Mouse (Mus musculus) forebrain, embryonic 11.5 days (tissue): Measurements from ENCODE around the gene Sympk. TPM values are rescaled to one million over a fixed set of nuclear protein-coding genes. Genes with fewer than 3 reads are reported as not detected.

Experiments
- ATAC-seq: fragments of 200-750 bp; cut with Nextera tagmentation; replicated peaks from 2 replicates; pipeline ENCODE4 v1.8.0; 2017; ENCODE audit warnings: moderate TSS enrichment; ENCODE audit not compliant: low FRiP score
- DNase-seq: peaks from one replicate; pipeline ENCODE4 v3.0.0-alpha.2; 2017; ENCODE audit warnings: low spot score
- H3K27ac ChIP-seq: fragments of 300-500 bp; sonication (generic); 2 replicates; pipeline ENCODE4 v1.5.1; 2014; ENCODE audit warnings: low read depth, low read length
- H3K27me3 ChIP-seq: fragments of 300-500 bp; sonication (generic); 2 replicates; pipeline ENCODE4 v1.6.1; 2014; ENCODE audit warnings: mild to moderate bottlenecking, low read length, mixed read lengths; ENCODE audit not compliant: control insufficient read depth, insufficient read depth
- H3K36me3 ChIP-seq: fragments of 300-500 bp; sonication (generic); 2 replicates; pipeline ENCODE4 v1.6.1; 2014; ENCODE audit warnings: mild to moderate bottlenecking, low read length, moderate library complexity, mixed read lengths; ENCODE audit not compliant: control insufficient read depth, insufficient read depth
- H3K4me1 ChIP-seq: fragments of 300-500 bp; sonication (generic); replicated peaks from 2 replicates; pipeline ENCODE4 v1.6.1; 2014; ENCODE audit warnings: low read length, mixed read lengths; ENCODE audit not compliant: control insufficient read depth, insufficient read depth
- H3K4me2 ChIP-seq: fragments of 300-500 bp; sonication (generic); 2 replicates; pipeline ENCODE4 v1.6.1; 2014; ENCODE audit warnings: low read depth, mild to moderate bottlenecking, low read length, moderate library complexity, mixed read lengths; ENCODE audit not compliant: severe bottlenecking
- H3K4me3 ChIP-seq: fragments of 300-500 bp; sonication (generic); 2 replicates; pipeline ENCODE4 v1.5.1; 2014; ENCODE audit warnings: low read depth, low read length
- H3K9ac ChIP-seq: fragments of 300-500 bp; sonication (generic); 2 replicates; pipeline ENCODE4 v1.6.1; 2014; ENCODE audit warnings: low read length
- H3K9me3 ChIP-seq: fragments of 300-500 bp; sonication (generic); 2 replicates; pipeline ENCODE4 v1.6.1; 2016; ENCODE audit warnings: low read length, mixed read lengths; ENCODE audit not compliant: control insufficient read depth
- WGBS: fragments of 180-500 bp; shearing (Covaris S2); extraction: QIAGEN DNeasy Blood & Tissue Kit; methylation state at CpG from one replicate; pipeline ENCODE4 v1.1.7; 2014; 5-methylcytosine and 5-hydroxymethylcytosine counted together
- polyA plus RNA-seq: library from polyadenylated mRNA; unstranded; fragments of >200 nt; fragmentation: Nextera tagmentation; extraction: Ambion mirVana; gene quantifications from 2 replicates; pipeline ENCODE4 v1.2.1, GENCODE M21; 2014

Gene Sympk
- polyA plus RNA-seq, 1 experiment from 2014 or later, result 31.0 TPM

- peak overlapping the region; percentile 26; the same call in 1 of the 2 replicates for H3K27ac ChIP-seq
- peak overlapping the region; percentile 56 for H3K4me2 ChIP-seq
- H3K4me1 ChIP-seq, result peaks cover 3% of the 10 kb centered on the region; the same call in 1 of the 2 replicates
- ATAC-seq (no peak), DNase-seq (no peak)
- peaks cover 3% of the 10 kb centered on the region; the same call in 1 of the 2 replicates for H3K36me3 ChIP-seq
- H3K4me3 ChIP-seq, result peak overlapping the region; percentile 26
- H3K27me3 ChIP-seq, result no peaks in the 10 kb centered on the region
- H3K9ac ChIP-seq, result peak overlapping the region; percentile 67
- WGBS, result 5% methylated on average over 24 of the region's 31 CpGs
- H3K9me3 ChIP-seq, result no peaks in the 10 kb centered on the region
Observed at GRCm38 (mm10) chr7:19012025-19012621, 12.1 kb upstream of the Sympk start.

GRCm38 (mm10) chr7:19012882-19013281, 11.3 kb upstream of the Sympk start:
- Histone ChIP-seq H3K27me3 (no peaks in the 10 kb centered on the region), H3K4me3 (no peak overlapping the region), H3K9me3 (no peaks in the 10 kb centered on the region), H3K36me3 (no peaks in the 10 kb centered on the region; the same call in 1 of the 2 replicates), H3K4me2 (no peak overlapping the region), H3K27ac (no peak overlapping the region), H3K9ac (no peak overlapping the region), H3K4me1 (peaks cover 3% of the 10 kb centered on the region; the same call in 1 of the 2 replicates)
- ATAC-seq (no peak), DNase-seq (no peak)
- 46% methylated on average over 2 of the region's 2 CpGs for WGBS

GRCm38 (mm10) chr7:19014452-19014851, 9.7 kb upstream of the Sympk start:
- 62% methylated on average over 15 of the region's 15 CpGs for WGBS

GRCm38 (mm10) chr7:19016042-19016441, 8.1 kb upstream of the Sympk start:
- no peak overlapping the region for H3K9ac ChIP-seq
- no peak overlapping the region for H3K4me3 ChIP-seq
- no peak for DNase-seq
- no peaks in the 10 kb centered on the region for H3K36me3 ChIP-seq
- H3K9me3 ChIP-seq, result no peaks in the 10 kb centered on the region
- H3K27me3 ChIP-seq, result peaks cover under 1% of the 10 kb centered on the region; the same call in 1 of the 2 replicates
- H3K27ac ChIP-seq, result no peak overlapping the region
- 88% methylated on average over 4 of the region's 4 CpGs for WGBS
- H3K4me2 ChIP-seq, result no peak overlapping the region
- no peak for ATAC-seq
- H3K4me1 ChIP-seq, result peaks cover 3% of the 10 kb centered on the region; the same call in 1 of the 2 replicates

More at GRCm38 (mm10) chr7:19014452-19014851, 9.7 kb upstream of the Sympk start:
- H3K36me3 ChIP-seq, result no peaks in the 10 kb centered on the region
- no peaks in the 10 kb centered on the region for H3K27me3 ChIP-seq
- no peak overlapping the region for H3K27ac ChIP-seq
- no peak overlapping the region for H3K9ac ChIP-seq
- H3K4me3 ChIP-seq, result no peak overlapping the region
- H3K4me1 ChIP-seq, result peaks cover 3% of the 10 kb centered on the region; the same call in 1 of the 2 replicates
- no peak overlapping the region for H3K4me2 ChIP-seq
- DNase-seq (no peak), ATAC-seq (no peak)
- no peaks in the 10 kb centered on the region for H3K9me3 ChIP-seq

- no peak for ATAC-seq
- Histone ChIP-seq H3K9ac (no peak overlapping the region), H3K4me1 (no peaks in the 10 kb centered on the region), H3K4me3 (no peak overlapping the region), H3K4me2 (no peak overlapping the region), H3K9me3 (no peaks in the 10 kb centered on the region), H3K36me3 (no peaks in the 10 kb centered on the region), H3K27ac (no peak overlapping the region), H3K27me3 (peaks cover 13% of the 10 kb centered on the region)
- 89% methylated on average over 7 of the region's 7 CpGs for WGBS
- DNase-seq, result no peak
Observed at GRCm38 (mm10) chr7:19017909-19018308, 6.3 kb upstream of the Sympk start.

- H3K27ac ChIP-seq, result no peak overlapping the region
- no peak for DNase-seq
- H3K4me2 ChIP-seq, result no peak overlapping the region
- H3K4me3 ChIP-seq, result no peak overlapping the region
- 0 out of 2 replicates have a peak, but pooled peaks cover 2% of the 10 kb centered on the region for H3K4me1 ChIP-seq
- no peaks in the 10 kb centered on the region for H3K36me3 ChIP-seq
- H3K9ac ChIP-seq, result no peak overlapping the region
- WGBS, result 27% methylated on average over 8 of the region's 8 CpGs
- H3K9me3 ChIP-seq, result no peaks in the 10 kb centered on the region
- peaks cover 22% of the 10 kb centered on the region for H3K27me3 ChIP-seq
- ATAC-seq, result no peak
Observed at GRCm38 (mm10) chr7:19021048-19021447, 3.1 kb upstream of the Sympk start.

GRCm38 (mm10) chr7:19022189-19022958, 1.8 kb upstream of the Sympk start:
- ATAC-seq, result no peak
- 68% methylated on average over 18 of the region's 18 CpGs for WGBS

GRCm38 (mm10) chr7:19023357-19023814, 791 bp upstream of the Sympk start, which contains the start of gene Foxa3:
TSS of gene Foxa3 (minus strand) at chr7:19023538.
- peaks cover 22% of the 10 kb centered on the region for H3K27me3 ChIP-seq

More at GRCm38 (mm10) chr7:19022189-19022958, 1.8 kb upstream of the Sympk start:
- H3K36me3 ChIP-seq, result no peaks in the 10 kb centered on the region; the same call in 1 of the 2 replicates
- H3K4me1 ChIP-seq, result 0 out of 2 replicates have a peak, but pooled peaks cover 2% of the 10 kb centered on the region
- H3K4me2 ChIP-seq, result no peak overlapping the region
- no peak overlapping the region for H3K9ac ChIP-seq
- no peak overlapping the region for H3K4me3 ChIP-seq
- no peak for DNase-seq
- H3K27me3 ChIP-seq, result peaks cover 22% of the 10 kb centered on the region
- no peaks in the 10 kb centered on the region for H3K9me3 ChIP-seq
- H3K27ac ChIP-seq, result no peak overlapping the region

More at GRCm38 (mm10) chr7:19023357-19023814, 791 bp upstream of the Sympk start, which contains the start of gene Foxa3:
- Histone ChIP-seq H3K9me3 (no peaks in the 10 kb centered on the region), H3K4me1 (0 out of 2 replicates have a peak, but pooled peaks cover 2% of the 10 kb centered on the region), H3K27ac (no peak within 1 kb of the TSS), H3K4me3 (peak within 1 kb of the TSS; percentile 86), H3K4me2 (peak within 1 kb of the TSS; percentile 62; the same call in 1 of the 2 replicates), H3K9ac (peak within 1 kb of the TSS; percentile 92), H3K36me3 (no peaks in the 10 kb centered on the region; the same call in 1 of the 2 replicates)
- ATAC-seq, result peak; percentile 20
- 4% methylated on average over 30 of the region's 30 CpGs for WGBS
- DNase-seq, result peak; percentile 61
